Mouse (Mus musculus) limb, embryonic 11.5 days (tissue): ENCODE results near the gene Ensa. TPM values are rescaled to one million over a fixed set of nuclear protein-coding genes. Genes with fewer than 3 reads are reported as not detected.
A peak's percentile ranks its signal among the peaks of the same experiment; 100 is the strongest.

ENCODE experiments used
- ATAC-seq: fragments of 200-750 bp; cut with Nextera tagmentation; 2 replicates; pipeline ENCODE4 v1.8.0; 2017; ENCODE audit warnings: low read depth; ENCODE audit not compliant: insufficient number of reproducible peaks, low FRiP score, low TSS enrichment
- DNase-seq: peaks from one replicate; pipeline ENCODE4 v3.0.0-alpha.2; 2015; ENCODE audit warnings: low spot score
- H3K27ac ChIP-seq: fragments of 300-500 bp; sonication (generic); replicated peaks from 2 replicates; pipeline ENCODE4 v1.5.1; 2014; ENCODE audit warnings: low read depth, mild to moderate bottlenecking, low read length
- H3K27me3 ChIP-seq: fragments of 300-500 bp; sonication (generic); 2 replicates; pipeline ENCODE4 v1.6.1; 2014; ENCODE audit warnings: mild to moderate bottlenecking, low read length, mixed read lengths; ENCODE audit not compliant: control insufficient read depth, insufficient read depth
- H3K36me3 ChIP-seq: fragments of 300-500 bp; sonication (generic); 2 replicates; pipeline ENCODE4 v1.6.1; 2014; ENCODE audit warnings: mild to moderate bottlenecking, low read length, moderate library complexity, mixed read lengths; ENCODE audit not compliant: control insufficient read depth, insufficient read depth
- H3K4me1 ChIP-seq: fragments of 300-500 bp; sonication (generic); 2 replicates; pipeline ENCODE4 v1.6.1; 2014; ENCODE audit warnings: low read length, mixed read lengths; ENCODE audit not compliant: control insufficient read depth, insufficient read depth
- H3K4me2 ChIP-seq: fragments of 300-500 bp; sonication (generic); 2 replicates; pipeline ENCODE4 v1.6.1; 2014; ENCODE audit warnings: low read depth, mild to moderate bottlenecking, moderate library complexity; ENCODE audit not compliant: severe bottlenecking
- H3K4me3 ChIP-seq: fragments of 300-500 bp; sonication (generic); 2 replicates; pipeline ENCODE4 v1.5.1; 2014; ENCODE audit warnings: low read depth, low read length
- H3K9ac ChIP-seq: fragments of 300-500 bp; sonication (generic); 2 replicates; pipeline ENCODE4 v1.6.1; 2014; ENCODE audit warnings: mild to moderate bottlenecking, low read length
- H3K9me3 ChIP-seq: fragments of 300-500 bp; sonication (generic); 2 replicates; pipeline ENCODE4 v1.6.1; 2016; ENCODE audit warnings: low read length; ENCODE audit not compliant: control insufficient read depth
- WGBS: fragments of 180-500 bp; shearing (Covaris S2); extraction: QIAGEN DNeasy Blood & Tissue Kit; methylation state at CpG from one replicate; pipeline ENCODE4 v1.1.7; 2014; 5-methylcytosine and 5-hydroxymethylcytosine counted together
- polyA plus RNA-seq: library from polyadenylated mRNA; unstranded; fragments of >200 nt; fragmentation: Nextera tagmentation; extraction: Ambion mirVana; gene quantifications from 2 replicates; pipeline ENCODE4 v1.2.1, GENCODE M21; 2014

Gene Ensa
- polyA plus RNA-seq, 1 experiment from 2014 or later: 78.7 TPM

GRCm38 (mm10) chr3:95676745-95677419 lies 52.1 kb downstream of the Ensa start:
- Histone ChIP-seq H3K4me2 (no peak overlapping the region), H3K9ac (no peak overlapping the region), H3K27me3 (no peaks in the 10 kb centered on the region), H3K4me3 (no peak overlapping the region), H3K4me1 (peaks cover 52% of the 10 kb centered on the region), H3K36me3 (no peaks in the 10 kb centered on the region), H3K27ac (no peak overlapping the region; the same call in 1 of the 2 replicates), H3K9me3 (no peaks in the 10 kb centered on the region)
- ATAC-seq (no peak), DNase-seq (peak; percentile 79)
- WGBS: 59% methylated on average over 15 of the region's 15 CpGs

GRCm38 (mm10) chr3:95677420-95678090 lies 52.8 kb downstream of the Ensa start:
- Histone ChIP-seq H3K4me1 (peaks cover 46% of the 10 kb centered on the region), H3K27me3 (no peaks in the 10 kb centered on the region), H3K36me3 (no peaks in the 10 kb centered on the region), H3K4me2 (no peak overlapping the region), H3K4me3 (no peak overlapping the region), H3K9me3 (no peaks in the 10 kb centered on the region), H3K9ac (no peak overlapping the region), H3K27ac (no peak overlapping the region)
- DNase-seq (no peak), ATAC-seq (no peak)
- WGBS: 79% methylated on average over 19 of the region's 19 CpGs

GRCm38 (mm10) chr3:95679551-95679950 lies 54.8 kb downstream of the Ensa start:
- ATAC-seq: no peak
- 92% methylated on average over 8 of the region's 8 CpGs for WGBS
- no peak overlapping the region for H3K4me3 ChIP-seq
- no peak overlapping the region for H3K4me2 ChIP-seq
- H3K27ac ChIP-seq: no peak overlapping the region
- peaks cover 28% of the 10 kb centered on the region for H3K4me1 ChIP-seq
- DNase-seq: no peak
- H3K9ac ChIP-seq: no peak overlapping the region
- H3K27me3 ChIP-seq: no peaks in the 10 kb centered on the region
- no peaks in the 10 kb centered on the region for H3K36me3 ChIP-seq
- H3K9me3 ChIP-seq: no peaks in the 10 kb centered on the region

- no peaks in the 10 kb centered on the region for H3K36me3 ChIP-seq
- no peak overlapping the region for H3K4me2 ChIP-seq
- no peak overlapping the region for H3K9ac ChIP-seq
- no peak overlapping the region for H3K27ac ChIP-seq
- no peak for DNase-seq
- peaks cover 20% of the 10 kb centered on the region for H3K4me1 ChIP-seq
- H3K4me3 ChIP-seq: no peak overlapping the region
- no peaks in the 10 kb centered on the region for H3K27me3 ChIP-seq
- no peaks in the 10 kb centered on the region for H3K9me3 ChIP-seq
- WGBS: 87% methylated on average over 6 of the region's 6 CpGs
- no peak for ATAC-seq
Measured at GRCm38 (mm10) chr3:95680673-95681072, 55.9 kb downstream of the Ensa start.

GRCm38 (mm10) chr3:95681365-95681764 lies 56.6 kb downstream of the Ensa start:
- no peak for ATAC-seq
- no peak overlapping the region for H3K27ac ChIP-seq

More at GRCm38 (mm10) chr3:95681365-95681764, 56.6 kb downstream of the Ensa start:
- H3K4me3 ChIP-seq: no peak overlapping the region
- peaks cover 17% of the 10 kb centered on the region for H3K4me1 ChIP-seq
- no peaks in the 10 kb centered on the region for H3K36me3 ChIP-seq
- 31% methylated on average over 11 of the region's 11 CpGs for WGBS
- H3K27me3 ChIP-seq: no peaks in the 10 kb centered on the region
- no peak overlapping the region for H3K9ac ChIP-seq
- no peak overlapping the region for H3K4me2 ChIP-seq
- no peak for DNase-seq
- no peaks in the 10 kb centered on the region for H3K9me3 ChIP-seq

Other genes starting within 250 kb of the Ensa start
- 0.27 TPM in 1 of 2 replicates, not detected in the other for gene 4930558C23Rik, start 222.2 kb upstream of the Ensa start, polyA plus RNA-seq
- 32.0 and 37.1 TPM in 2 replicates for gene Arnt, start 190.6 kb upstream of the Ensa start, polyA plus RNA-seq
- gene Ctsk, start 125.7 kb upstream of the Ensa start, polyA plus RNA-seq: 4.2 and 4.9 TPM in 2 replicates
- 5.0 and 5.6 TPM in 2 replicates for gene Ctss, start 98.2 kb upstream of the Ensa start, polyA plus RNA-seq
- gene Hormad1, start 65.3 kb upstream of the Ensa start, polyA plus RNA-seq: not detected in 2 replicates
- 36.7 and 38.1 TPM in 2 replicates for gene Golph3l, start 36.1 kb upstream of the Ensa start, polyA plus RNA-seq
- gene Mcl1, start 33.8 kb downstream of the Ensa start, polyA plus RNA-seq: 63.2 and 67.9 TPM in 2 replicates
- 0.29 and 0.71 TPM in 2 replicates for gene Adamtsl4, start 62.9 kb downstream of the Ensa start, polyA plus RNA-seq
- gene Ecm1, start 114.6 kb downstream of the Ensa start, polyA plus RNA-seq: 5.1 and 6.8 TPM in 2 replicates
- 64.1 and 66.3 TPM in 2 replicates for gene Tars2, start 135.2 kb downstream of the Ensa start, polyA plus RNA-seq
- gene Rprd2, start 193.9 kb downstream of the Ensa start, polyA plus RNA-seq: 23.5 and 24.9 TPM in 2 replicates
- gene Prpf3, start 230.9 kb downstream of the Ensa start, polyA plus RNA-seq: 80.7 and 87.2 TPM in 2 replicates
- 339 and 359 TPM in 2 replicates for gene Mrps21, start 246.5 kb downstream of the Ensa start, polyA plus RNA-seq